Mouse (Mus musculus) spleen, postnatal 14 days (tissue): Measurements from ENCODE around the gene Nfix.

Experiments used
- DNase-seq, 2 experiments: peaks; one replicate each; pipeline ENCODE4 v3.0.0; 2021 to 2022; ENCODE audit warnings: low spot score in 2 of 2

Gene Nfix

DNA sequence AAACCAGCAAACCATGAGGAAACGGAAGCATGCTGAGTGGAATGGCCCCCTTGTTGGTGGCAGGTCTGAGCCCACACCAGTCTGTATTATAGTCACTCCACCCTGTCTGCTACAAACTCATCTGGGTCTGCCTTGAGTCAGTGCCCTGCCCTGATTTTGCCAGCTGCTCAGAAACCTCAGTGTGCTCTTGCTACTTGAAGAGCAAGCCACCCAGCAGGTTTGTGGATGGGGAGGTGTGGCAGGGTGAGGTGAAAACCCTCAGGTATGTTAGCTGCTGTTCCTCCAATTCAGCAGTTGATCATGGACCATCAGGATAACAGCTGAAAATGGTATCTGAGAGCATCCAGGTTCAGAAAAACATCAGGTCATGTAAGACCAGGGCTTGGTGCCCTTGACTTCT lies 132.1 kb downstream of the Nfix start:
- DNase-seq = no peak

DNA sequence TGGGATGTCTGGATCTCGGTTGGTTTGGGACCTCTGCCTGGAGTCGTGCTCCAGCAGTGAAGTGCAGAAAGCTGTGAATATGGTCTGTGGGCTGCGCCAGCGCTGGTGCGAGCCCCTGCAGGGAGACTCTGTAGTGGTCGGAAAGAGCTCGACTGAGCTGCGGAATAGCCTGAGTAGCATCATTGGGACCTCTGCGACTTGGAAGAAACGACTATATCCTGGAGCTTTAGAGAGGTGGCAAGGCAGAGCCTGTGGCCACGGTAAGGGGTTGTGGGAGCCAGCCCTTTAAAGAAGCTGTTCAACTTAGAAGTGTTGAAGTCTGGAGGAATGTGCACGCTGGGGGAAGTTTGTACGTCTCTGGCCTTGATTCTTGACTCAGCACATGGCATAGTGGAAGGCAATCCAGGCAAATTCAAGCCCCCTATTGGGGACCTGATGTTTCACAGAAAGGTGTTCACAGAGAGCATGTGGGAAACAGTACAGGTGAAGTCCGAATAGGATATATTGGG lies 134.7 kb downstream of the Nfix start:
- no peak for DNase-seq

DNA sequence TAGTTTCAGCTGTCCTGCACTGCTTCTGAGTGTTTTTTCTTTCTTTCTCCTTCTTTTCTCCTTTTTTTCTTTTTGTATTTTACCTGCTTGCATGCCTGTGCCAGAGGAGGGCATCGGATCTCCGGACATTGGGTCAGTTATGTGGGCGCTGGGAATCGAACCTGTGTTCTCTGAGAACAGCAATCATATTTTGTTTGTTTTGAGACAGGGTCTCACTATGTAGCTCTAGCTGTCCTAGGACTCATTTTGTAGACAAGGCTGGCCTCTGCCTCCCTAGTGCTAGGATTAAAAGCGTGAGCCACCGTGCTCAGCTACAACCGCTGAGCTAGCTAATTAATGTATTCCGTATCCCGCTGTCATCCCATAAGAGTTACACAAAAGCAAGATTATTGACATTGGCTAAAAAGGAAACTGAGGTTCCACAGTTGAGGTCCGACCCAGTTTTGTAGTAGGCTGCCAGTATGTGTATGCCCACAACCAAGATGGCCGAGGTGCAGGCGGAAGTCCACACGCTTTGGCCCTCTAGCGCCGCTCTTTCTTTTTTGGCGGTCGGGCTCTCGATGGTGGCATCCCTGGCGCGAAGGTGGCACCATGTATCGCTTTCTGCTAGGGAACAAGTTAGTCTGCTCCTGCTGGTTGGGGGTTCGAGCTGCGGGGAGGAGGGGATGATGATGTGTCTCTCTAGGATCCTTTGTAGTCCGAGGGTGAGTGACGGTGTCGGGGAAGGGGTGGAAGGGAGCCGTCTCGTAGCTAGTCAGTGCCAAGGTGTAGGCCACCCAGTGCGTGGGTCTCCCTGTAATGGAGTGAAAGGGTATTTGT lies 135.4 kb downstream of the Nfix start:
- DNase-seq = peak; percentile 67 to 76

DNA sequence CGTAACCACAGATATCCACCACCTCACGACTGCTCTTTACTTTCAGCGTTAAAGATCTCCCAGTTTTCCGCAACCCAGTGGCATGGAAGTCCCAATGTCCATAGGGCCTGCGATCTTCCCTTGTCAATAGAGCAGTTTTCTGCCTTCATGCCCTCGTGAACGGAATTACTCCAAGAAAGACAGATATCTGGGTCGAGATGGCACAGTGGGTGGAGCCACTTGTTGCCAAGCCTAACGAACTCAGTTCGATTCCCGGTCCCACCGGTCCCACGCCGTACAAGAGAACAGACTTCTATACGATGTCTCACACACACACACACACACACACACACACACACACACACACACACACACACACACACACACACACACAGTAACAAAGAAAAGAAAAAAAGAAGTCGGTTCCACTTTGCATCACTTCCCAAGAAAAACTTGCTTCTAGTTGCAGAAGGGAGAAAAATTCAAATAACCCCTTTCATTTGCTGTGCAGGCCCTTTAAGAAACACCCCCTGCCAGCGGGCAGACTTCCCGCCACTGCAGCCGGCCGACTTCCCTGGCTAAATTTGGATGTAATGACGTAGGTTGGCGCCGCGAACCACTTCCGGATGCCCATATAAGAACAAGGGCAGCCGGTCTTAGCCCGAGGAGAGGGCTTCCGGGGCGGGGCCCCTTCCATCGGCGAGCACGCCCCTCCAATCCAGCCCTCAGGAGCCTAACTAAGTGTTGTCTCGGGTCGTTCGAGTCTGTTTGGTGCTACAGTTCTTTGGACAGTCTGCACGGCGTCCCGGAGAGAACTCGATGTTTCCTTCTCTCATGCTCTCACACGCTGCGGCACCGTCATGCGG lies 136.4 kb downstream of the Nfix start:
- peak; percentile 88 to 89 for DNase-seq

DNA sequence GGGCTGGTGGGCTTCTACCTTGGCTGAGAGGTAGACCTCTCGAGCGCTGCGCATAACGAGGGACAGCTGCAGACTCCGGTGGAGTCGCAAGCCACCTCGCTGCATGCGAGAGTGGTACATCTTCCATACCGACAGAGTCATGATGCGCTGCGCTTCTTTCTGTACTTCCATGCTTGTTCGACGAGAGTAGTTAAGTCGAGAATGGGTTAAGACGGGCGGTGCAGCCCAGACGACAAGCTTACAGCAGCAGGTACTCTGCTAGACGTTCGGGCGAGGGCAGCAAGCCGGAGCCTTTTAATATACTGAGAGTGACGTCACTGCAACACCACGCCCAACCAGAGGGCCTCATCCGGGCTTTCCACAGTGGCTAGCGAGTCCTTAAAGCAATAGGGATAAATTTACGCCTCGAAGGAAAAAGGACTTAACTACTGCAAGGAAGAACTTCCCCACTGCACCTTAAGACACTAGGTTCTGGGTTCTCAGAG lies 137.5 kb downstream of the Nfix start, which contains the start of gene Ier2:
Gene Ier2 (minus strand): TSS at position 272 of the 485 bp plus-strand sequence.
- DNase-seq = peak; percentile 87 to 89

DNA sequence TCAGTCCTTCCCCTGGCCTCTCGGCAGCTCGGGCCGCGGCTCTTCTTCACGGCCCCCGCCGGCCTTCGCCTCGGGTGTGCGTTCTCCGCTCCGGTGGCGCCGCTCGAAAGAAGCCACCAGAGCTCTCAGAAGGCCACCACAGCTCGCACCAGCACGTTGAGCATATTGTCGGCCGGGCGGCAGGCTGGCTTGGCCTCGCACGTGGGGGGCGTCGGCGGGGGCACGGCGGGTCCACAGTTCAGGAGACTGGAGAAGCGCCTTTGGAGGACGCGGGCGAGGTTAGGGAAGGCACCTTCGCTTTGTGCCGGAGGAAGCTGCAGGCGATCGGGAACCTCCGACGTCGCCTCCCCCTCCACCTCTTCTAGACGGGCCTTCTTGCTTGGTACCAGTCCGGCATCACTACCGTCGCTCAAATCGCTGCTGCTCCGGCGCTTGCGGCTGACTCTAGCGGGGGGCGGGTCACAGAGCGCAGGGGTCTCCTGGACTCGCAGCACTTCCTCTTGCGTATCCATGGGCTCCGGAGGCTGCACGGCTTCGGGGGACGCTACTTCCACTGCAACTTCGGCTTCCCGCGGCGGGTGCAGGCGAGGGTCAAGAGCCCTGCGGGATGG lies 138.1 kb downstream of the Nfix start:
- DNase-seq = peak; percentile 40 to 53

DNA sequence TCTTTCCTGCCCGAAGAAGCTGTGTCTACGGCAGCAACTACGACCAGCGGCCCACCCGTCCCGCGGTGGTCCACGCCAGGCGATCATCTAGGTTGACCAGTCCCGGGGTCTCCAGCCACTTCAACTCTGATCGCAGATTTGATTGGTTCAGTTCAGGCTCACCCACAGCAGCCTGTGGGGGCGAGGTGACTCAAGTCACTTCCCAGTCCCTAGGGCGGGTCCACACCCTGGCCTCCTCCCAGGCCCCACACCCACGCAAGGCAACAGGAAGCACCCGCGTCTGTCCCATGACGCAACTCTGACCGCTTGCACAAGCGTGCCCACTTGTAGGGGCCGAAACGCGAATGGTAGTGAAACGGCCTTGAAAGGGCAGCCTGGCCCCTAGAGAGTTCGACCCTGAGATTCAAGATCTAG lies 138.7 kb downstream of the Nfix start:
- DNase-seq = peak; percentile 72 to 76

DNA sequence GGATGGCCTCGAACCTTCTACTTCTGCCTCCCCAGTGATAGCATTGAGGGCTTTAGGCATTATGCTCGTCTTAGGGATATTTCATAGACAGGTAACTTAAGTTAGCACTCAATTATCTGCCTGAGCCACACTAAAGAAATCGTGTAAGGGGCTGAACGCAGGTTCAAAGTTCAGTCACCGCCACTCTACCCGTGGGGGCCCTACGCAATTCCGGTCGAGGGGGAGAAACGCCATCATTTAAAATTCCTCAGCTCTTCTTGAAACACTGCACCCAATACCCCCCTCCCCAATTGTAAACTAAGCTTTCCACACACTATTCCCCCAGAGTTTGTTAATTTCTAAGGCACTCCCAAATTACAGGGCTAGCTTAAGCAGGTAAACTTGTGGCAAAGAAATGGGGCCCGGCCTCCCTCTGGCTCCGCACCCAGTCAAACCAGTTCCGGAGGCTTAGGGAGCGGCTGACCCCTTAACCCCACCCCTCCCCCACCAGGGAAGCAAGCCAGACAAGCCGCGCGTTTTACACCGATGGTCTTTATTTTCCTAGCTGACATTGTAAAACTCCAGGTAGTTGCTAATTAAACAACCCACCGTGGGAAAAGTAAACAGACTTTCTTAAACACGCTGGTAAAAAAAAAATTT lies 139.2 kb downstream of the Nfix start:
- DNase-seq = peak in 1 of 2 experiments; percentile 33

DNA sequence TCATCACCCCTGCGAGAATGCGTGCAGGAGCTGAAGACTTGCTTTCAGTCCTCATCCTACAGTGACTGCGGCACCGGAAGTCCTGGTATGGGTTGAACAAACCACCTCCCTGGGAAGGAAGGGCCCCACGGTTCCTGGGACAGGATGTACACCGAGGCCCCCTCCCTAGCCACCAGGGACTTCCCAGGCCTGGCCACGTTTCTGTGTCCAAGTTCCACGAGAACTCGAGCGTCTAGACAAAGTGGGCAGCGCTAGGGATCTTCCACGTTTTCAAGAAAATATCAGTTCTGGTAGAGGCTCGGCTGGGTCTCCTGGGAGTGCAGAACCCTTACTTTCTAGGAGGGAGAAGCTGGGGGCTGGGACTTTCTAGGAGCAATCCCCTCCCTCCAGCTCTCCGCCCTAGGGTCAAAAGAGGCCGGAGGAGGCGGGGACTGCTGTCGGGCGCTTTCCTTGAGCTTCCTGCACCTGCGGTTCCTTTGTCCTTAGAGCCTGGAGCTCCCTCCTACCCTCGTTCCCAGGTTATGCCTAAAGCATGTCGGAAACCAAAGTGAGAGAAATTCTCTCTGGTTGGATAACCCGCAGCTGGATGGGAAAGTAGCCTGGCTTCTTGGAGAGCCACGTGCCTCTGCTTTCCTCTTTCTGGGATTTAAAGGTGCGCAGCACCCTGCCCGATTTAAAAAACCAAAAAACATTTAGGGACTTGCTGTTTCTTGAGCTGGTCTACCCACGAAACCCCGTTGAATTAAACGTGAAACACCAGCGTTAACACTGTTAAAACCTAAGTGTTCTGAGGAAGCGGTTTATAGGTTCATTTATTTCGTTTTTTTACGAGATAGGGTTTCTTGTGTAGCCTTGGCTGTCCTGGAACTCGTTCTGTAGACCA lies 140.0 kb downstream of the Nfix start:
- DNase-seq = peak; percentile 31 to 42

DNA sequence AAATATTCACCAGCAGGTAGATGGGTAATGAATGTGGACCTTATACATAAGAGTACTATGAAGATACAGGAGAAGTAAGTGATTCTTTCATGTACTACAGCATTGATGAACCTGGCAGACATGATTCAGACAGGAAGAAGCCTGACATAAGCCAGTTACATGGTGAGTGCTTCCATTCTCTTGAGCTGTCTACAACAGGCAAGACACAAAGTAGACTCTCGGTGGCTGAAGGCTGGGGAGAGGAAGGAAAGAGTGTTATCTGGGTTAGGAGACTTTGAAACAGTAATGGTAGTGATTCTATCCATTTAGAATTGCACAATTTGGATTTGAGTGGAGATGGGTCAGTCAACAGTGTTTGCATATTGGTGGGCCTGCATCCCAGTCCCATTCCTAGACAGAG lies 141.2 kb downstream of the Nfix start:
- no peak for DNase-seq

DNA sequence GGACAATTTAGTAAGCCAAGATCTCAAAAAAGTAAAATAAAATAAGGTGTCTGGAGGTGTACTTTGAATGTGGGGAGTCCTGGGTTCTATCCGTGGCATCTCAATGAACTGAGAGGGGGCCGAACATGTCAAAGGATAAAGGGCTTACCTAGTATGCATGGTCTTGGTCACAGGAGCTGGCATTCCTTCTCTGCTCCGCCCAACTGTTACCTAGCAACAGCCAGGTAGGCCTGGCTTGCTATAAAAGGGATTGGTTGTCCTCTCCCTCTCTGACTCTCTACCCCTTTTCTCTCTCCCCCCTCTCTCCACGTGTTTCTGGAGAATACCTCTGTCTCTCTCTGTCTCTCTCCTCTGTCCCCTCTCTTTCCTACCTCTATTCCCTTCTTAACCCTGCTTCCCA lies 142.5 kb downstream of the Nfix start:
- no peak for DNase-seq

DNA sequence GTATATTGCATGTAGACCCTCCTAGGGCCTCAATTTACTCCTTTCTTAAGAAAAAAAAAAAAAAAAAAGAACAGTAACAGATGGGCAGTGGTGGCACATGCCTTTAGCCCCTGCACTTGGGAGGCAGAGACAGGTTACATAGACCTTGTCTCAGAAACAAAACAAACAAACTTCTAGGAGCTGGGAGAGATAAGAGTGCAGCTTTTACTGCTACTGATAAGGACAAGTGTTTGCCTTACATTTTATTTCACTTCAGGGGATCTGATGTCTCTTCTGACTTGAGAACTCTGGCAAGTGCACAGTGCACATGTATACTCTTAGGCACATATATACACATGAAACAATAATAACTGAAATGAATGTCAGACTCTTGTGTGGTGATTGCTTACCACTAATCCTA lies 142.9 kb downstream of the Nfix start:
- DNase-seq = no peak

DNA sequence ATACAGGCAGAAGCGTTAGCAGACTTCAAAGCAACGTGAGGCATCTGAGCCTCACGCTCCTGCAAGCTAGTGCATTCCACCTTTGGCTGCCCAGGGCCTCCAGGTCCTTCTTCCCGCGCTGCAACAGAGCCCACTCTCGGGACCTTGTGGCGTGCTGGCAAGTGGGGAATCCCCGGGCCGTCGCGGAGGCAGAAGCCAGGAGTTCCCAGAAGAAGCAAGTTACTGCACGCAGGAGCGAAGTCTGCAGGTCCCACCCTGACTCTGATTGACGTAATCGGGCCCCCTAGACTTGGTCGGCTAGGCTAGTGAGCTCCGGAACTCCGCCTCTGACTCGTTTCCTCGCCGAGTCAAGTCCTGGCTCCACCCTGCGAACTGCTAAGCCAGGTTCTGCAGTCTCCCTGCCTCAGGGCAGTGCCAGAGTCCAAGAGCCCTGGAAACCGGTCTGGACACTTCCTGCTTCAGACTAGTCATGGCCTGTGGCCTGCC lies 143.5 kb downstream of the Nfix start:
- DNase-seq = peak; percentile 47 to 59

DNA sequence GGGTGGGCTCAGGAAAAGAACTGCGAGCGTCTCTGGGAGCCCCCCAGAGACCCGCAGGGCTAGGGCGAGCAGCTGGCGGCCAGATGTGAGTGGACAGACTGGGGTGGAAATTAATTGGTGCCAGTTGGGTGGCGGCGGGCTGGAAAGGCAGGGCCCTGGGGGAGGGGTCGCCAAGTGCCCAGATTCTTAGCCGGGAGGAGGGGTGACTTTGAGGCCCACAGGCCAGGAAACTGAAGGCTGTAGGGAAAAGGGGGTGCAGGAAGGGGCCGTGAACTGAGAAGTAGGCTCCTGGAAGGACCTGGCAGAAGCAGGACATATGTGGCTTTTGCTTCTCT lies 144.0 kb downstream of the Nfix start:
- DNase-seq = no peak

DNA sequence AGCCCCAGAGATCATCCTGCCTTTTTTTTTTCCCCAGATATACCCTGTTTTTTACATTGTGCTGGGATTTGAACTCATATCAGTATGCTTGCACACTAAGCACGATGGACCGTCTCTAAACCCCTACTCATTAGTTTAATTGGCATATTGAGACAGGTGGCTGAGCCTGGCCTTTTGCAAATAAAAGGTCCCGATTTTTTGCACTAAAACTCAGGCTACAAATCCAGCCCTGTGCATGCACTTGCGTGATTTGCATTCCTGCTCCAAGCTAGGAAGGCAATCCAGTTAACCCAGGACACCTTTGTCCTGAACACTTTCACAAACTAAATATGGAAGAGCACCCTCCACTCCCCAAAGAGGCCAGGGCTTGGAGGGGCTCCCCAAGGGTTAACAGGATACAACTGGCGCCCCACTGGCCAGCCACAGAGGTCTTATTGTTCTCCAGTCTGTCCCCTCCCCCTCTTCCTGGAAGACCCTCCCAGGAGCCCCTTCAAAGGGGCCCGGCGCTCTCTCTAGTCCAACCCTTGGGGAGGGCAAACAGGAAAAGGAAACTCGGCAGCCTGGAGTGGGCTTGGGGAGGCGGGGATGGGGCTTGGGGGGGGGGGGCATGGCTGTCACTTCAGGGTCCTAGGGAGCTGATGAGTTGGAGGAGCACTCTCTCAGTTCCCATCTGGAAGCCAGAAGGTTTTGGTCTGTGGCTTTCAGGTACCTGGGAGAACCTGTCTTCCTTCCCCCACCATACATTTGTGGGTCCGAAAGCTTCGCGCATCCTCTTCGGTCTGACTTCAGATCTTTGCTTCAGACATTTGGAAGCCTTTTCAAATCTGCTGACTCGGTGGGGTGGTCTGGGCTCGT lies 144.6 kb downstream of the Nfix start:
- no peak for DNase-seq

DNA sequence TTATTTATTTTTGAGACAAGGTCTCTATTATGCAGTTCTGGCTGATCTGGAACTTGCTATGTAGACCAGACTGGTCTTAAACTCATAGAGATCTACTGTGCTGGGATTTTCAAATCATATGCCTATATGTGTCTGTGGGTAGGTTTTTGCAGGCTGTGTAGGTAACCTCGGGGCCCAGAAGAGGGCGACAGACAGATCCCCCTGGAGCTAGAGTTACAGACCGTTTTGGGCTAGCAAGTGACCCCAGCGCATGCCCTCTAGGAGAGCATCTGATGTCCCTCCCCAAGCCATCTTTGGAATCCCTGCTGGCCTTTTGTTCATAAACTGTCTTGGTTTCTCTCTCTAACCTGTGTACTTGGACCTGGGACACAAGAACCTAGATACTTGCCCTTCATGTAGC lies 145.5 kb downstream of the Nfix start:
- no peak for DNase-seq

DNA sequence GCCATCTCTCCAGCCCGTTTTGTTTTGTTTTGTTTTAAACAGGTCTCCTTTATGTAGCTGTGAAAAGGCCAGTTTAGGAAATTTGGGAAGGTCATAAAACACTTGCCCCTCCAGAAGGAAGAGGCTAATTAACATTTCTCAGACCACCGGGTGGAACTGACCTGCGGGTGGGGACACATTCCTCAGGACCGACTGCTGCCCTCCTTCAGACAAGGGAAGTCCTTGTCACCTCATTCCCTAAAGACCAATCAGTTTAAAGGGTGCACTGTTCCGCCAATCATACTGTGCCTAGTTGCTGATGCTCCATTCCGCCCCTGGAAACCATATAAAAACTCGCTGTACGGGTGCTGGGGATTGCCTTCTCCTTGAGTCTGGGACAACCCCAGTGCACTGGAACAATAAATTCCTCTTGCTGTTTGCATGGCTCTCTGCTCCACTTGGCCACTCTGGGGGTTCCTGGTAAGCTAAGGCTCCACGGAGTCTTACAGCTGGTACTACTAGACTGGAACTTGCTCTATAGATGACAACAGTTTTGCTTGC lies 147.0 kb downstream of the Nfix start:
- DNase-seq = no peak

DNA sequence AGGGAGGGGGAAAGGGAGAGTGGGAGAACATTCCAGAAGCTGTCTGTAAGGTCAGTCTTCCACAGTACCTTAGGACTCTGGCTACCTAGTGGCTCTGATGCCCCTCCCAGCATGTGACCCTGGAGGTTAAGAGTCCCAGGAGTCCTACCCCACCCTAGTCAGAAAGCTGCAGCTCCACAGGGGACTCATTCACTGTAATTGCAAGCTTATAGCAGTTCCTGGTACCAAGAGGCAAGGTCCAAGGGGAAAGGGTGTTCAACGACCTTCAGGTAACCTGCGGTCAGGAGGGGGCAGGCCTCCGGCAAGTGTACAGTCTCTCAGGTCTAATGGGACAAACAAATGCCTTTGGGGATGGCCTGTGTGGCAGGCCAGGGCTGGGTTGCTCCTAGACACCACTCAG lies 149.9 kb downstream of the Nfix start:
- DNase-seq = no peak
